Comparison of ENCODE assay signal across 8 mouse cellular contexts in the genomic region with DNA sequence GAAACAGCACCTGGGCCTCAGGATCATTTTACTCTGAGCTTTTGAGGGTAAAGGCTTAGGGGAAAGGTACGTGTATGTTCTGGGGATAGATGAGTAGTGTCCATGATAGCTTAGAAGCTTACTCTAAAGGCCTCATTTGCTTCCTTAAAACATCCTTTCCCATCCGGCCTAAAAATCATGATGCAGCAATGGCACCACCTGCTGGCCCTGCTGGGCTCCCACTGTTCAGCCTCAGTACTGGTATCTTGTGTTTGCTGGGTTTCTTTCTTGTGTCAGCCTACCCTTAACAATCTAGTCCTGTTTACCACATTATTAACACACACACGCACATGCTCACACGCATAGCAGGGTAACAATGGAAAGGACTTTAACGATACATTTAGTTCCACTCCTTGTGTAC. TPM values are rescaled to one million over a fixed set of nuclear protein-coding genes. Genes with fewer than 3 reads are reported as not detected.
A peak's percentile ranks its signal among the peaks of the same experiment; 100 is the strongest.
DNase-seq lines count a peak whose midpoint lies in the region; ATAC-seq and TF ChIP-seq lines count a peak whose summit lies in the region.

No protein-coding gene starts in this region.

- no peak overlapping the region for H3ac ChIP-seq in C2C12 (ENCODE audit: control insufficient read depth, insufficient read length, low read depth)

- H3K4me3 ChIP-seq in C2C12 (ENCODE audit: insufficient read depth, poor library complexity, severe bottlenecking) = no peak overlapping the region
- no peak overlapping the region for H3K4me3 ChIP-seq in liver, embryonic 15.5 days (replicated peaks)
- H3K4me3 ChIP-seq in neural tube, embryonic 11.5 days (ENCODE audit: low read depth, low read length) = no peak overlapping the region

- WGBS in liver, embryonic 15.5 days (ENCODE audit: insufficient replicate concordance) = 29% methylated on average over 5 of the region's 5 CpGs
- 39% methylated on average over 5 of the region's 5 CpGs for WGBS in neural tube, embryonic 11.5 days

- no peaks in the 10 kb centered on the region for H3K79me2 ChIP-seq in C2C12 (ENCODE audit: control insufficient read depth, insufficient read depth)

- peak; percentile 93 for ATAC-seq in activated CD4-positive, CD25-positive, alpha-beta regulatory T cell, adult 4 months
- ATAC-seq in granulocyte monocyte progenitor cell, adult 5-6 weeks (replicated peaks; ENCODE audit: poor library complexity, severe bottlenecking) = peak; percentile 93
- ATAC-seq in liver, embryonic 15.5 days (ENCODE audit: insufficient read depth) = peak; percentile 44
- ATAC-seq in neural tube, embryonic 11.5 days (ENCODE audit: insufficient read depth, low FRiP score, low TSS enrichment) = peak; percentile 72; the same call in 1 of the 2 replicates

- no peak overlapping the region for H3K9ac ChIP-seq in liver, embryonic 15.5 days
- H3K9ac ChIP-seq in neural tube, embryonic 11.5 days (ENCODE audit: low read length) = no peak overlapping the region

- no peaks in the 10 kb centered on the region for H3K36me3 ChIP-seq in C2C12 (ENCODE audit: control insufficient read depth, insufficient read depth)
- no peaks in the 10 kb centered on the region for H3K36me3 ChIP-seq in liver, embryonic 15.5 days (replicated peaks)
- H3K36me3 ChIP-seq in neural tube, embryonic 11.5 days (ENCODE audit: control insufficient read depth, insufficient read depth, low read length) = no peaks in the 10 kb centered on the region

- no peak overlapping the region for H3K4me2 ChIP-seq in liver, embryonic 15.5 days
- H3K4me2 ChIP-seq in neural tube, embryonic 11.5 days (ENCODE audit: low read depth) = no peak overlapping the region

- H3K9me3 ChIP-seq in liver, embryonic 15.5 days (replicated peaks) = no peaks in the 10 kb centered on the region
- no peaks in the 10 kb centered on the region for H3K9me3 ChIP-seq in neural tube, embryonic 11.5 days (ENCODE audit: control insufficient read depth, low read length)

- H3K79me3 ChIP-seq in C2C12 (ENCODE audit: low read depth) = no peaks in the 10 kb centered on the region

- TF ChIP-seq CTCF in C2C12 (IDR thresholded peaks at IDR 0.05; ENCODE audit: control insufficient read depth, insufficient read depth, insufficient read length) = peak; percentile 71

- H3K27ac ChIP-seq in liver, embryonic 15.5 days (replicated peaks) = no peak overlapping the region
- H3K27ac ChIP-seq in neural tube, embryonic 11.5 days (ENCODE audit: low read depth, low read length) = no peak overlapping the region

- DNase-seq in embryo, embryonic 10.5 days (ENCODE audit: low spot score) = peak; percentile 77
- peak; percentile 80 for DNase-seq in kidney, postnatal 10 days
- peak; percentile 67 for DNase-seq in neural tube, embryonic 11.5 days (ENCODE audit: low spot score)
- peak; percentile 50 for DNase-seq in thymus, postnatal 0 days (ENCODE audit: low spot score)

- H3K27me3 ChIP-seq in C2C12 (ENCODE audit: control insufficient read depth, insufficient read depth, insufficient read length) = no peaks in the 10 kb centered on the region
- no peaks in the 10 kb centered on the region for H3K27me3 ChIP-seq in liver, embryonic 15.5 days
- H3K27me3 ChIP-seq in neural tube, embryonic 11.5 days (ENCODE audit: control insufficient read depth, insufficient read depth, low read length) = no peaks in the 10 kb centered on the region

- H3K4me1 ChIP-seq in liver, embryonic 15.5 days (replicated peaks) = no peaks in the 10 kb centered on the region
- no peaks in the 10 kb centered on the region for H3K4me1 ChIP-seq in neural tube, embryonic 11.5 days (ENCODE audit: control insufficient read depth, insufficient read depth, low read length)

TF ChIP-seq in C2C12, 6 proteins besides CTCF, POLR2A, EP300 and RAD21:
- TF ChIP-seq FOSL1 (IDR thresholded peaks at IDR 0.05; ENCODE audit: insufficient read depth, low read length, poor library complexity, severe bottlenecking) (no peak), MYOG (IDR thresholded peaks at IDR 0.05; ENCODE audit: control insufficient read depth, extremely low read depth, insufficient read length) (no peak)

RNA-seq across cellular contexts. Expression of a gene that starts 23.6 kb away (rescaled TPM):
- 6.7 TPM for polyA plus RNA-seq in C2C12 (2012; fragmentation: generic; extraction: Trizol)
- polyA plus RNA-seq in activated CD4-positive, CD25-positive, alpha-beta regulatory T cell, adult 4 months (2017; shearing (Covaris generic)) = under 1 TPM; 0.26 to 0.48 TPM
- total RNA-seq in granulocyte monocyte progenitor cell, adult 5-6 weeks (2014; fragmentation: Nextera tagmentation) = 225 and 231 TPM in 2 replicates
- total RNA-seq in granulocyte monocyte progenitor cell, adult 5-6 weeks (2017) = 260 and 264 TPM in 2 replicates
- 9.3 and 10.4 TPM in 2 replicates for polyA plus RNA-seq in liver, embryonic 15.5 days (2015; fragmentation: Nextera tagmentation; extraction: Ambion mirVana)
- polyA plus RNA-seq in neural tube, embryonic 11.5 days (2014; fragmentation: Nextera tagmentation; extraction: Ambion mirVana) = 62.2 and 67.0 TPM in 2 replicates
- polyA plus RNA-seq in thymus, postnatal 0 days (2015; fragmentation: Nextera tagmentation; extraction: Ambion mirVana) = 36.8 and 37.4 TPM in 2 replicates
